ENCODE assay signal across 13 mouse cellular contexts in genomic region chr4:139610954-139611353, GRCm38 (mm10). TPM values are rescaled to one million over a fixed set of nuclear protein-coding genes. Genes with fewer than 3 reads are reported as not detected.
DNase-seq lines count a peak whose midpoint lies in the region; ATAC-seq and TF ChIP-seq lines count a peak whose summit lies in the region.
"Had no signal": no experiment of that assay in that cellular context is flagged by ENCODE, and none has a peak within 500 bp of the region (broad histone marks: within the 10 kb centered on the region; RNA-seq: fewer than 3 reads in every experiment).

No protein-coding gene starts in this region.

- peaks cover 13% of the 10 kb centered on the region; the same call in 1 of the 2 replicates for H3K9me3 ChIP-seq in forebrain, embryonic 10.5 days
- H3K9me3 ChIP-seq in forebrain, embryonic 11.5 days (ENCODE audit: control insufficient read depth, low read length): no peaks in the 10 kb centered on the region; the same call in 1 of the 2 replicates
- 0 out of 2 replicates have a peak, but pooled peaks cover 4% of the 10 kb centered on the region for H3K9me3 ChIP-seq in intestine, embryonic 16.5 days (ENCODE audit: control insufficient read depth, low read length)
- H3K9me3 ChIP-seq in intestine, embryonic 15.5 days: no peaks in the 10 kb centered on the region
- no peaks in the 10 kb centered on the region for H3K9me3 ChIP-seq in embryonic facial prominence, embryonic 12.5 days
- H3K9me3 ChIP-seq in limb, embryonic 14.5 days (ENCODE audit: control insufficient read depth, low read length): no peaks in the 10 kb centered on the region

- no peak overlapping the region for H3K4me2 ChIP-seq in forebrain, embryonic 11.5 days (ENCODE audit: low read depth, low read length, severe bottlenecking)
- H3K4me2 ChIP-seq in intestine, embryonic 16.5 days (ENCODE audit: low read depth, low read length): no peak overlapping the region
- H3K4me2 ChIP-seq in intestine, embryonic 15.5 days (replicated peaks): no peak overlapping the region
- H3K4me2 ChIP-seq in embryonic facial prominence, embryonic 12.5 days (replicated peaks): peak overlapping the region; percentile 41
- no peak overlapping the region; the same call in 1 of the 2 replicates for H3K4me2 ChIP-seq in limb, embryonic 14.5 days (replicated peaks; ENCODE audit: low read depth, low read length, severe bottlenecking)

- ATAC-seq in forebrain, embryonic 11.5 days (replicated peaks; ENCODE audit: low FRiP score): no peak
- no peak for ATAC-seq in intestine, embryonic 16.5 days
- ATAC-seq in intestine, embryonic 15.5 days: no peak
- no peak for ATAC-seq in embryonic facial prominence, embryonic 12.5 days (ENCODE audit: insufficient number of reproducible peaks, insufficient read depth, low FRiP score, low TSS enrichment)
- ATAC-seq in limb, embryonic 14.5 days (ENCODE audit: low FRiP score, low read depth): no peak

- no peak overlapping the region for H3K4me3 ChIP-seq in forebrain, embryonic 10.5 days
- no peak overlapping the region for H3K4me3 ChIP-seq in forebrain, embryonic 11.5 days (ENCODE audit: low read depth, low read length)
- no peak overlapping the region for H3K4me3 ChIP-seq in intestine, embryonic 16.5 days (ENCODE audit: low read length)
- no peak overlapping the region for H3K4me3 ChIP-seq in intestine, embryonic 15.5 days (replicated peaks)
- no peak overlapping the region for H3K4me3 ChIP-seq in embryonic facial prominence, embryonic 12.5 days
- no peak overlapping the region for H3K4me3 ChIP-seq in limb, embryonic 14.5 days (replicated peaks; ENCODE audit: low read length)

- H3K27me3 ChIP-seq in forebrain, embryonic 10.5 days (ENCODE audit: poor library complexity, severe bottlenecking): no peaks in the 10 kb centered on the region
- no peaks in the 10 kb centered on the region for H3K27me3 ChIP-seq in forebrain, embryonic 11.5 days (ENCODE audit: control insufficient read depth, insufficient read depth, low read length)
- no peaks in the 10 kb centered on the region for H3K27me3 ChIP-seq in intestine, embryonic 16.5 days (replicated peaks; ENCODE audit: control insufficient read depth, insufficient read depth, low read length)
- no peaks in the 10 kb centered on the region for H3K27me3 ChIP-seq in intestine, embryonic 15.5 days (replicated peaks)
- no peaks in the 10 kb centered on the region for H3K27me3 ChIP-seq in embryonic facial prominence, embryonic 12.5 days
- no peaks in the 10 kb centered on the region for H3K27me3 ChIP-seq in limb, embryonic 14.5 days (ENCODE audit: control insufficient read depth, insufficient read depth, low read length)

- 50% methylated on average over 6 of the region's 6 CpGs for WGBS in forebrain, embryonic 10.5 days
- WGBS in forebrain, embryonic 11.5 days: 51% methylated on average over 6 of the region's 6 CpGs
- WGBS in intestine, embryonic 16.5 days: 71% methylated on average over 6 of the region's 6 CpGs
- 79% methylated on average over 6 of the region's 6 CpGs for WGBS in intestine, embryonic 15.5 days
- WGBS in embryonic facial prominence, embryonic 12.5 days: 37% methylated on average over 6 of the region's 6 CpGs
- 58% methylated on average over 6 of the region's 6 CpGs for WGBS in limb, embryonic 14.5 days

- peaks cover 41% of the 10 kb centered on the region for H3K36me3 ChIP-seq in forebrain, embryonic 10.5 days (replicated peaks)
- peaks cover 8% of the 10 kb centered on the region for H3K36me3 ChIP-seq in forebrain, embryonic 11.5 days (ENCODE audit: control insufficient read depth, insufficient read depth, low read length)
- 0 out of 2 replicates have a peak, but pooled peaks cover 6% of the 10 kb centered on the region for H3K36me3 ChIP-seq in intestine, embryonic 16.5 days (ENCODE audit: control insufficient read depth, insufficient read depth, low read length)
- peaks cover 25% of the 10 kb centered on the region for H3K36me3 ChIP-seq in intestine, embryonic 15.5 days
- peaks cover 36% of the 10 kb centered on the region for H3K36me3 ChIP-seq in embryonic facial prominence, embryonic 12.5 days
- peaks cover 53% of the 10 kb centered on the region for H3K36me3 ChIP-seq in limb, embryonic 14.5 days (ENCODE audit: control insufficient read depth, insufficient read depth, low read length)

- no peak for DNase-seq in forebrain, embryonic 10.5 days (ENCODE audit: extremely low spot score, low spot score)
- no peak for DNase-seq in forebrain, embryonic 11.5 days (ENCODE audit: low spot score)
- DNase-seq in limb, embryonic 14.5 days (ENCODE audit: low spot score): no peak
- DNase-seq in left cerebral cortex, adult 8-10 months (ENCODE audit: low spot score in 2 of 2): no peak
- no peak for DNase-seq in thymus, postnatal 36 days

- H3K27ac ChIP-seq in forebrain, embryonic 10.5 days: peak overlapping the region; percentile 37; the same call in 1 of the 2 replicates
- no peak overlapping the region for H3K27ac ChIP-seq in forebrain, embryonic 11.5 days (ENCODE audit: low read depth, low read length)
- peak overlapping the region; percentile 21; the same call in 1 of the 2 replicates for H3K27ac ChIP-seq in intestine, embryonic 16.5 days (ENCODE audit: low read length)
- H3K27ac ChIP-seq in intestine, embryonic 15.5 days: no peak overlapping the region
- H3K27ac ChIP-seq in embryonic facial prominence, embryonic 12.5 days: peak overlapping the region; percentile 50
- H3K27ac ChIP-seq in limb, embryonic 14.5 days (replicated peaks; ENCODE audit: low read depth, low read length): no peak overlapping the region

- peaks cover 24% of the 10 kb centered on the region for H3K4me1 ChIP-seq in forebrain, embryonic 10.5 days
- H3K4me1 ChIP-seq in forebrain, embryonic 11.5 days (replicated peaks; ENCODE audit: control insufficient read depth, insufficient read depth, low read length): 0 out of 2 replicates have a peak, but pooled peaks cover 2% of the 10 kb centered on the region
- 0 out of 2 replicates have a peak, but pooled peaks cover 1% of the 10 kb centered on the region for H3K4me1 ChIP-seq in intestine, embryonic 16.5 days (ENCODE audit: control insufficient read depth, insufficient read depth, low read length)
- H3K4me1 ChIP-seq in intestine, embryonic 15.5 days (replicated peaks): no peaks in the 10 kb centered on the region; the same call in 1 of the 2 replicates
- H3K4me1 ChIP-seq in embryonic facial prominence, embryonic 12.5 days: peaks cover 6% of the 10 kb centered on the region; the same call in 1 of the 2 replicates
- no peaks in the 10 kb centered on the region; the same call in 1 of the 2 replicates for H3K4me1 ChIP-seq in limb, embryonic 14.5 days (ENCODE audit: control insufficient read depth, insufficient read depth, low read length)

- no peak for TF ChIP-seq POLR2A in limb, embryonic 14.5 days (IDR thresholded peaks at IDR 0.05; ENCODE audit: borderline replicate concordance, extremely low read depth, insufficient read depth, insufficient read length)

- H3K9ac ChIP-seq in forebrain, embryonic 11.5 days (ENCODE audit: low read length): no peak overlapping the region
- H3K9ac ChIP-seq in intestine, embryonic 16.5 days (ENCODE audit: low read depth, low read length): no peak overlapping the region
- no peak overlapping the region for H3K9ac ChIP-seq in intestine, embryonic 15.5 days
- H3K9ac ChIP-seq in embryonic facial prominence, embryonic 12.5 days: no peak overlapping the region
- H3K9ac ChIP-seq in limb, embryonic 14.5 days (ENCODE audit: low read depth, low read length, severe bottlenecking): peak overlapping the region; percentile 21; the same call in 1 of the 2 replicates

RNA-seq across cellular contexts. Expression of gene Gm21969, which starts 8.0 kb away (rescaled TPM):
- not detected in 2 replicates for polyA plus RNA-seq in forebrain, embryonic 10.5 days (2016; fragmentation: Nextera tagmentation; extraction: Ambion mirVana)
- not detected in 2 replicates for polyA plus RNA-seq in forebrain, embryonic 11.5 days (2014; fragmentation: Nextera tagmentation; extraction: Ambion mirVana)
- not detected in 2 replicates for polyA plus RNA-seq in intestine, embryonic 16.5 days (2015; fragmentation: Nextera tagmentation; extraction: Ambion mirVana)
- polyA plus RNA-seq in intestine, embryonic 15.5 days (2015; fragmentation: Nextera tagmentation; extraction: Ambion mirVana): not detected in 2 replicates
- not detected in 2 replicates for polyA plus RNA-seq in embryonic facial prominence, embryonic 12.5 days (2016; fragmentation: Nextera tagmentation; extraction: Ambion mirVana)
- 0.03 TPM in 1 of 2 replicates, not detected in the other for polyA plus RNA-seq in limb, embryonic 14.5 days (2012; rRNA removed)
- not detected in 2 replicates for polyA plus RNA-seq in limb, embryonic 14.5 days (2014; fragmentation: Nextera tagmentation; extraction: Ambion mirVana)
- not detected for total RNA-seq in left cerebral cortex, adult 8-10 months (2022)
- total RNA-seq: gastrocnemius, postnatal 10 days; layer of hippocampus, adult 2 months; megakaryocyte-erythroid progenitor cell, adult 5-6 weeks; MEL had no signal

RNA-seq across cellular contexts. Expression of gene Aldh4a1, which starts 11.7 kb away (rescaled TPM):
- 22.7 and 22.8 TPM in 2 replicates for polyA plus RNA-seq in forebrain, embryonic 10.5 days (2016; fragmentation: Nextera tagmentation; extraction: Ambion mirVana)
- 14.5 and 16.2 TPM in 2 replicates for polyA plus RNA-seq in forebrain, embryonic 11.5 days (2014; fragmentation: Nextera tagmentation; extraction: Ambion mirVana)
- polyA plus RNA-seq in intestine, embryonic 16.5 days (2015; fragmentation: Nextera tagmentation; extraction: Ambion mirVana): 13.7 and 17.2 TPM in 2 replicates
- 14.4 and 17.1 TPM in 2 replicates for polyA plus RNA-seq in intestine, embryonic 15.5 days (2015; fragmentation: Nextera tagmentation; extraction: Ambion mirVana)
- 25.6 and 27.1 TPM in 2 replicates for polyA plus RNA-seq in embryonic facial prominence, embryonic 12.5 days (2016; fragmentation: Nextera tagmentation; extraction: Ambion mirVana)
- polyA plus RNA-seq in limb, embryonic 14.5 days (2012; rRNA removed): 21.9 and 25.6 TPM in 2 replicates
- polyA plus RNA-seq in limb, embryonic 14.5 days (2014; fragmentation: Nextera tagmentation; extraction: Ambion mirVana): 21.9 and 23.0 TPM in 2 replicates
- total RNA-seq in left cerebral cortex, adult 8-10 months (2022): 10 to 100 TPM; 17.4 to 19.5 (median 19.0) TPM

RNA-seq across cellular contexts. Expression of gene Tas1r2, which starts 42.4 kb away (rescaled TPM):
- not detected in 2 replicates for polyA plus RNA-seq in forebrain, embryonic 10.5 days (2016; fragmentation: Nextera tagmentation; extraction: Ambion mirVana)
- polyA plus RNA-seq in forebrain, embryonic 11.5 days (2014; fragmentation: Nextera tagmentation; extraction: Ambion mirVana): not detected in 2 replicates
- not detected in 2 replicates for polyA plus RNA-seq in intestine, embryonic 16.5 days (2015; fragmentation: Nextera tagmentation; extraction: Ambion mirVana)
- polyA plus RNA-seq in intestine, embryonic 15.5 days (2015; fragmentation: Nextera tagmentation; extraction: Ambion mirVana): not detected in 2 replicates
- not detected in 2 replicates for polyA plus RNA-seq in embryonic facial prominence, embryonic 12.5 days (2016; fragmentation: Nextera tagmentation; extraction: Ambion mirVana)
- polyA plus RNA-seq in limb, embryonic 14.5 days (2012; rRNA removed): 0.04 and 0.05 TPM in 2 replicates
- not detected in 2 replicates for polyA plus RNA-seq in limb, embryonic 14.5 days (2014; fragmentation: Nextera tagmentation; extraction: Ambion mirVana)
- total RNA-seq in left cerebral cortex, adult 8-10 months (2022): not detected
- total RNA-seq: adrenal gland, adult 2 months; gastrocnemius, postnatal 10 days; layer of hippocampus, adult 2 months; megakaryocyte-erythroid progenitor cell, adult 5-6 weeks; MEL had no signal

Comparison
In these comparisons a context has a peak if more than half of its experiments do, and no peak if none do; other contexts are left out.
1. H3K27ac ChIP-seq: peak in forebrain, embryonic 10.5 days (single experiment), intestine, embryonic 16.5 days (single experiment) and embryonic facial prominence, embryonic 12.5 days (single experiment); none in forebrain, embryonic 11.5 days (single experiment), intestine, embryonic 15.5 days (single experiment) and limb, embryonic 14.5 days (single experiment).